Mouse (Mus musculus): ENCODE results near the gene Tmem164.

GRCm38 (mm10) chrX:142827644-142828043 lies 146.4 kb downstream of the Tmem164 start:
- TF ChIP-seq CTCF (IDR thresholded peaks at IDR 0.05; ENCODE audit: control insufficient read depth, insufficient read depth, insufficient read length) (no peak), MYOG (IDR thresholded peaks at IDR 0.05; ENCODE audit: control insufficient read depth, extremely low read depth, insufficient read length) (no peak), USF1 (IDR thresholded peaks at IDR 0.05; ENCODE audit: low read depth) (no peak), CEBPB (IDR thresholded peaks at IDR 0.05; ENCODE audit: low read depth) (no peak), FOSL1 (IDR thresholded peaks at IDR 0.05; ENCODE audit: insufficient read depth, low read length, poor library complexity, severe bottlenecking) (no peak), MAX (IDR thresholded peaks at IDR 0.05) (no peak)
